Mouse (Mus musculus) limb, embryonic 15.5 days (tissue): ENCODE data around the gene Fhit. TPM values are rescaled to one million over a fixed set of nuclear protein-coding genes. Genes with fewer than 3 reads are reported as not detected.

ENCODE experiments used
- ATAC-seq: fragments of 200-750 bp; cut with Nextera tagmentation; 2 replicates; pipeline ENCODE4 v1.8.0; 2017; ENCODE audit warnings: low read depth, moderate TSS enrichment; ENCODE audit not compliant: insufficient number of reproducible peaks, low FRiP score, low TSS enrichment
- H3K27ac ChIP-seq: fragments of 300-500 bp; sonication (generic); 2 replicates; pipeline ENCODE4 v1.5.1; 2015; ENCODE audit warnings: moderate library complexity, mild to moderate bottlenecking, inconsistent platforms
- H3K27me3 ChIP-seq: fragments of 300-500 bp; sonication (generic); 2 replicates; pipeline ENCODE4 v1.6.1; 2015; ENCODE audit warnings: inconsistent platforms
- H3K36me3 ChIP-seq: fragments of 300-500 bp; sonication (generic); 2 replicates; pipeline ENCODE4 v1.6.1; 2015; ENCODE audit warnings: inconsistent platforms
- H3K4me1 ChIP-seq: fragments of 300-500 bp; sonication (generic); 2 replicates; pipeline ENCODE4 v1.6.1; 2015; ENCODE audit warnings: inconsistent platforms
- H3K4me2 ChIP-seq: fragments of 300-500 bp; sonication (generic); 2 replicates; pipeline ENCODE4 v1.6.1; 2015; ENCODE audit warnings: mild to moderate bottlenecking, inconsistent platforms
- H3K4me3 ChIP-seq: fragments of 300-500 bp; sonication (generic); 2 replicates; pipeline ENCODE4 v1.5.1; 2015; ENCODE audit warnings: mild to moderate bottlenecking, inconsistent platforms
- H3K9ac ChIP-seq: fragments of 300-500 bp; sonication (generic); 2 replicates; pipeline ENCODE4 v1.6.1; 2015; ENCODE audit warnings: inconsistent platforms
- H3K9me3 ChIP-seq: fragments of 300-500 bp; sonication (generic); 2 replicates; pipeline ENCODE4 v1.6.1; 2016; ENCODE audit warnings: inconsistent platforms
- WGBS: fragments of 180-500 bp; shearing (Covaris S2); methylation state at CpG from one replicate; pipeline ENCODE4 v1.1.7; 2015; 5-methylcytosine and 5-hydroxymethylcytosine counted together
- polyA plus RNA-seq: library from polyadenylated mRNA; unstranded; fragments of >200 nt; fragmentation: Nextera tagmentation; extraction: Ambion mirVana; gene quantifications from 2 replicates; pipeline ENCODE4 v1.2.1, GENCODE M21; 2015

Fhit gene
- polyA plus RNA-seq, 1 experiment from 2014 or later = 5.2 TPM

DNA sequence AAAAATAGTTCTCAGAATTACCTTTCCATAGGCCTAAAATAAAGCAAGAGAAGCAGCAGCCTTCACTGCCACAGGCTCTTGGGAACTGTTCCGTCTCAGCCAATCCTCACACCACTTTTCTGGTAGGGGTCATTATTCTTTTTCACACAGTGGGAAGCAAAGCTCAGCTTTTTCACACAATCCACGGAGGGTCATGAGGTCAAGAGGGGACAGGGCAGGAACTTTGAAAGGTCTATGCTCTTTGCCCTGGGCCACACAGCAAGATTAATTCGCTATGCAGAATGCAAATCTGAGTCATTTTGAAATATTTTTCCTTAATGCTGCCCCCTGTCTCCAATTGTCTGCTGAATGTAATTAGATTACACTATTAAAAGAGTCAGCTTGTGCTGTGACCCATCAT lies 1126.2 kb downstream of the Fhit start:
- 44% methylated on average over 3 of the region's 3 CpGs for whole genome bisulfite sequencing
- Histone ChIP-seq H3K9me3 (no peaks in the 10 kb centered on the region), H3K27me3 (no peaks in the 10 kb centered on the region), H3K4me1 (no peaks in the 10 kb centered on the region), H3K36me3 (no peaks in the 10 kb centered on the region), H3K4me2 (no peak overlapping the region), H3K9ac (no peak overlapping the region), H3K27ac (no peak overlapping the region), H3K4me3 (no peak overlapping the region)
- no peak for ATAC-seq

DNA sequence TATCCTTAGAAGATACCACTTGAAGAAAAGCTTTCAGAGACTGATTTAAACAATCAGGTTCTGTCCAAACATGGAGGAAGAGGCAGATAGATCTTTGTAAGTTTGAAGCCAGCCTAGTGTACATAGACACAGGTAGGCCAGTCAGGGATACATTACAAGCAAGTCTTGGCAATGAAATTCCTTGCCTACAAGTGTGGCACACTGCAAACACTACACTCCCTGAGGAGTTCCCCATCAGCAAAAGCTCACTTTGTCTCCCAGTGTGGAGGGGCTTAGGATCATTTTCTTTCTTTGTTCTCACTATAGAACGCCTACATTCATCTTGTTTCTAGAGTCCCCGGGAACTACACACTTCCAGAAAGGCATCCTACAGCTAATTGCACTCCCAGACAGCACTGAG lies 1126.6 kb downstream of the Fhit start:
- WGBS = 56% methylated on average over 2 of the region's 2 CpGs
- Histone ChIP-seq H3K36me3 (no peaks in the 10 kb centered on the region), H3K9me3 (no peaks in the 10 kb centered on the region), H3K27me3 (no peaks in the 10 kb centered on the region), H3K9ac (no peak overlapping the region), H3K4me1 (no peaks in the 10 kb centered on the region), H3K4me2 (no peak overlapping the region), H3K4me3 (no peak overlapping the region), H3K27ac (no peak overlapping the region)
- ATAC-seq = no peak

DNA sequence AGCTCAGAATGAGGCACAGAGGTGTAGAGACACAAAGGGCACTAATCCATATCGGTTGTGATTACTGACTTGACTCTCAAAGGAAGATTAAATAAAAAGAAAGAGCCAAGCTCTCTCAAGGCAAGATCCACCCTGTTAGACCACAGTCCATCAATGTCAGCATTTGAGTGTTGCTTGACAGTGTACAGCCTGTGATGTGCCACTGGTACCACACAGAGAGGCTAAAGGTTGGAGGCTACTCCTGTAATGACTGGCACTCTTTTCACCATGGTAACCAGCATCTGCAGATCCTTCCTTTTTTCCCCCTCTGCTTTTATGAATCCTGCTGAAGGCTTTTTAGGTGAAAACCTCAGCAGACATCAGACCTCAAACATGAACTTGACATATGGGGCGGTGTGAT lies 1138.5 kb downstream of the Fhit start:
- H3K36me3 ChIP-seq = no peaks in the 10 kb centered on the region
- no peaks in the 10 kb centered on the region for H3K9me3 ChIP-seq
- no peaks in the 10 kb centered on the region for H3K27me3 ChIP-seq
- no peak overlapping the region for H3K4me2 ChIP-seq
- no peak for ATAC-seq
- H3K4me3 ChIP-seq = no peak overlapping the region
- 87% methylated on average over 2 of the region's 2 CpGs for WGBS
- no peak overlapping the region for H3K27ac ChIP-seq
- H3K4me1 ChIP-seq = no peaks in the 10 kb centered on the region
- H3K9ac ChIP-seq = no peak overlapping the region

DNA sequence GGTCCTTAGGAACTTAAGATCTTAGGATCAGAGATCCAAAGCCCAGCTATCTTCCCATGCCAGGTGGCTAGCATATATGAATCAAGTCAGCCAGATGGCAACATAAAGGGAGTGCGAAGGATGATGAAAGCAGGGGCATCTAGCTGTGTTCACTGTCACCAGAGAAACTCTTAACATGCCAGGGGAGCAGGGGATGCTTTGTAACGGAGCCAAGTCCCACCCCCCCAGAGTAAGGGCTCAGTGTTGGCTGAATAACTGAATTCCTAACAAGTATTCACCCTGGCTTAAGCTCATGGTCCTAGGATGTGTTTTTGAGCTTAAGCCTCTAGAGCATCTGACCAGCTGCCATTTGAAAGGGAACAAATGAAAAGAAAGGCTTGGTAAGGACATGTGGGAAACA lies 1139.5 kb downstream of the Fhit start:
- Histone ChIP-seq H3K27me3 (no peaks in the 10 kb centered on the region), H3K4me3 (no peak overlapping the region), H3K9ac (no peak overlapping the region), H3K36me3 (no peaks in the 10 kb centered on the region), H3K9me3 (no peaks in the 10 kb centered on the region), H3K4me2 (no peak overlapping the region), H3K27ac (no peak overlapping the region), H3K4me1 (no peaks in the 10 kb centered on the region)
- ATAC-seq = no peak
- 80% methylated on average over 2 of the region's 2 CpGs for WGBS

DNA sequence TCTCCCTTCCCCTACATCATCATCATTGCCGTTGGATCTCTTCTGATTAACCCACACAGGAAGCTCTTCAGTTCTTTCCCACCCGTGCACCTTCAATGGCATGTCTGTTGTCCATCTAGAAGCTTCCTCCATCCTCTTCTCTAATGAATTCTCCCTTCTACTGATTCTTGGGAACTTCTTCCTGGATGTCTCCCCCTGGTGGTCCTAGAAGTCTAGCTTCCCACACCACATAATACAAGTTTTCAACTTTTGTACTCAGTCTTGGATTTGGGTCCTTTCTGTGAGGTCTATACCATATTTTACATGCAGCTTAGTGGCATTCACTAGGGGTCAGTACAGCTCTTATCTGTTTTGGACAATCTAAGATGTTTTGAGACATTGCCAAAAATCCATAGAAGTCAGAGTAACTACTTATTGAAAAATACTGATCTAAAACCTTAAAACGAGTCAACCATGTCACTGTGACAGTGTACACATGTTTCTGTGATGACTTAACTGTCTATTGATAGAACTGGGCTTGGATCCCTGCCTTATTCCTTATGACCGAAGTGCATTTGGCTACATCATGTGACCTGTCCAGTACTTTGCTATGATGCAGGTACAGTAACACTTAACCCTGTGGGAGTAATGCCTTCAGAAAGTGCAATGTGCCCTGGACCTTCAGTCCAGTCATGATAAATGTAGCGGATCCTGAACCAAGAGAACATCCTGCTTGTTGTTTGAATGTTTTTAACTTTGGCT lies 1141.3 kb downstream of the Fhit start:
- H3K4me1 ChIP-seq = no peaks in the 10 kb centered on the region
- no peak overlapping the region for H3K9ac ChIP-seq
- H3K4me3 ChIP-seq = no peak overlapping the region
- no peak for ATAC-seq
- no peaks in the 10 kb centered on the region for H3K36me3 ChIP-seq
- H3K4me2 ChIP-seq = no peak overlapping the region
- H3K27ac ChIP-seq = no peak overlapping the region
- WGBS = 83% methylated on average over 5 of the region's 5 CpGs
- no peaks in the 10 kb centered on the region for H3K27me3 ChIP-seq
- no peaks in the 10 kb centered on the region for H3K9me3 ChIP-seq

DNA sequence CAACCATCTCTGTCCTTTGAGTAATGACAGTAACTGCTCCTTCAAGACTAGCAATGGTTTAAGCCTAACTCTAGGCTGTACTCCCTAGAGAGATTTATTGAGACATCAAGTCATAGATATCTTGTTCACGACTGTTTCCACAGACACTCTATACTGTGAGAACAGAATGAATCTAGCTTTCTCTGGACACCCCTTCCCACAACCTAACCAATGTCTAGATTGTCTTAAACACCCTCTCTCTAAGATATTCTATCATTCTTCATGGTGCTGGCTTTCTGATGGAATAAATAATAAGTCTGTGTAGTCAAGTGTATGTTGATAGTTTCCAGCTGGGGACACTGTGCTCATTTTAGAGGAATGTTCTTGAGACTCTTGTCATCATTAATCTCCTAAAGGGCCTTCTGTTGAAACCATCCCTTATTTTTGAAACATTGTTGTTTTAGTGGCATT lies 1148.0 kb downstream of the Fhit start:
- Histone ChIP-seq H3K9me3 (no peaks in the 10 kb centered on the region), H3K4me1 (no peaks in the 10 kb centered on the region), H3K27ac (no peak overlapping the region), H3K9ac (no peak overlapping the region), H3K4me2 (no peak overlapping the region), H3K27me3 (no peaks in the 10 kb centered on the region), H3K4me3 (no peak overlapping the region), H3K36me3 (no peaks in the 10 kb centered on the region)
- WGBS = 76% methylated on average over 1 of the region's 1 CpGs
- ATAC-seq = no peak

DNA sequence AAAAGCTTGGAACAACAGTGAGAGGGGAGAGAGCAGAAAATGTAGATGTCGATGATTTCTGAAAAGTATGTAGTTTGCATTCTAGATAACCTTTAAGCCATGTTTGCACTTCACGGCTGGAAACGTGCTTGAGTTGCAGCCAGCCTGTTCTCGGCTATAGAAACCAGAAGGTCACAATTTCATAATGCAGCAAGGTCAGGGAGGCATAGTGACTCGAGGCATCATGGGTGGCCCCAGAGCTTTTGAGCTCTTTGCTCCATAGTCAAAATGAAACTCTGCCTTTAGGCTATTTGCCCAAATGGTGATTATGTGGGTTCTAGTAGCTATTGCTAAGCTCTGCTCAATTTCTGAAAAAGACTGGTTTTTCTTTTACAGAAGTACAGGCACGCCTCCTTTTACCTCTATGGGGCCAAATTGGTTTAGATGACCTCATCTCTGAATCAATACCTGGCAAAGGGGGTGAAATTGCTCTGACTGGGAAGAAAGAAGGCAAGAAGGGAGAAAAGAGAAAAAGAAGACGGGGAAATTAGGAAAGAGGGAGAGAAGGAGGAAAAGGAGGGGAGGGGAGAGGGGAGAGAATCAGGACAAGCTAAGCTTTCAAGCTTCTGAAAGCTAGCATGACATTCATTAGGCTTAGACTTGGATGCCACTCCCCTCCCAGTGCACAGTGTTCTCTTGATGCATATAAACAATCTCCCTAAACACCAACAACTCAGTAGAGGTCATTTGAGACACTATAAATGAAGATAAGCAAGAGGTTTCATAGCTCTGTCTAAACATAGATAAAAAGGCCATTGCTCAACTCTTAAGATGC lies 1148.6 kb downstream of the Fhit start:
- Histone ChIP-seq H3K4me2 (no peak overlapping the region), H3K27me3 (no peaks in the 10 kb centered on the region), H3K27ac (no peak overlapping the region), H3K4me1 (no peaks in the 10 kb centered on the region), H3K36me3 (no peaks in the 10 kb centered on the region), H3K4me3 (no peak overlapping the region), H3K9ac (no peak overlapping the region), H3K9me3 (no peaks in the 10 kb centered on the region)
- 61% methylated on average over 7 of the region's 7 CpGs for WGBS
- no peak for ATAC-seq

DNA sequence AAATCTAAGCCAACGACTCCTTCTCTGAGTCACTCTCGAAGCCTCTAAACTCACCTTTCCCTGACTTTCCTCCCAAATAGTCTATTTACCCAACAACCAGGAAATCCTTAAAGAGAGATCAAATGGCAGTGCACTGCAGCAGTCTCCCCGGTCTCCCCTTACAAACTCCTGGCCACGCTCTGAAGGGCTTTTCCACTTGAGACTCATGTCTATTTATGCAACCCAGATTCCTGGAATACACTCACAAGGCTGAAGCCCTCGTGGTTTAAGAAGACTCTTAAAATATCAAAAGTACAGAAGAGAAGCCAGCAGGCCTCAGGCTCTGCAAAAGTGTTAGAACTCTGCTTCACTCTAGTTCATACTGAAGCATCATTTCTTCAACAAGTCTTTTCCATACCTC lies 1155.6 kb downstream of the Fhit start:
- Histone ChIP-seq H3K4me1 (no peaks in the 10 kb centered on the region), H3K4me3 (no peak overlapping the region), H3K36me3 (no peaks in the 10 kb centered on the region), H3K4me2 (no peak overlapping the region), H3K9me3 (no peaks in the 10 kb centered on the region), H3K27ac (no peak overlapping the region), H3K27me3 (no peaks in the 10 kb centered on the region), H3K9ac (no peak overlapping the region)
- no peak for ATAC-seq
- 61% methylated on average over 5 of the region's 5 CpGs for WGBS

DNA sequence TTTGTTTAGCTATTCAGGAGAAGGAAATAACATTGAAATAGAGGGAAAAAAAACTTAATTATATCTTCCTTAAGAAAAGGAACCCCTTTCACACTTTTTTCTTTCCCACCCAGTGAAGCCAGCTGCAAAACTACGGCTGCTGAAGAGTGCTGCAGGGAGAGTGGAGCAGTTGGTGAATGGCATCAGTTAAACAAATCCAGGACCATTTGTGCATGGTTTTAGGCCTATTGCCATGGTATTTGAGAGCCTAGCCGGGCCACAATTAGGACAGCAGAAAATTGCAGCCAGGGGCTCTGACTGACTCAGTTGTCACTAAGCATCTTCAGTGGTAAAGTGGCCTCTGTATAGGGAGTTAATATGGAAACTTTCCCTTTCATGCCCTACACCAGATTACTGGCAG lies 1158.0 kb downstream of the Fhit start:
- Histone ChIP-seq H3K9me3 (no peaks in the 10 kb centered on the region), H3K4me3 (no peak overlapping the region), H3K9ac (no peak overlapping the region), H3K27ac (no peak overlapping the region), H3K4me1 (no peaks in the 10 kb centered on the region), H3K36me3 (no peaks in the 10 kb centered on the region), H3K27me3 (no peaks in the 10 kb centered on the region), H3K4me2 (no peak overlapping the region)
- 44% methylated on average over 2 of the region's 2 CpGs for WGBS
- ATAC-seq = no peak

DNA sequence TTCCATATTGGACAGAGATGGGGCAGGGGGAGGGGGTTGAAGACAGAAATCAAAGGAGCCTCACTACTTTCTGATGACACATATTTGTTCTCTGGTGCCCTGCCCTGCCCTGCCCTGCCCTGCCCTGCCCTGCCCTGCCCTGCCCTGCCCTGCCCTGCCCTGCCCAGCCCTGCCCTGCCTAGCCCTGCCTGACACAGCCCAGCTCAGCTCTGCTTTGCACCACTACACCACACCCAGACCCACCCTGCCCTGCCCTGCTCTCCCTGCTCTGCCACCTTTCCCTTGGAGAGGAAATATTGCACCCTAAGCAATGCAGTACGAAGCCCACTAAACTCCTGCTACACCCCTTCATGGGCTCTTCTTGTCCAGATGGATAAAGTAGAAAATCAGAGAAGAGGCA lies 1171.2 kb downstream of the Fhit start:
- Histone ChIP-seq H3K36me3 (no peaks in the 10 kb centered on the region), H3K27ac (no peak overlapping the region), H3K9me3 (no peaks in the 10 kb centered on the region), H3K4me1 (no peaks in the 10 kb centered on the region), H3K4me2 (no peak overlapping the region), H3K4me3 (no peak overlapping the region), H3K9ac (no peak overlapping the region), H3K27me3 (no peaks in the 10 kb centered on the region)
- WGBS = 76% methylated on average over 1 of the region's 1 CpGs
- ATAC-seq = no peak

DNA sequence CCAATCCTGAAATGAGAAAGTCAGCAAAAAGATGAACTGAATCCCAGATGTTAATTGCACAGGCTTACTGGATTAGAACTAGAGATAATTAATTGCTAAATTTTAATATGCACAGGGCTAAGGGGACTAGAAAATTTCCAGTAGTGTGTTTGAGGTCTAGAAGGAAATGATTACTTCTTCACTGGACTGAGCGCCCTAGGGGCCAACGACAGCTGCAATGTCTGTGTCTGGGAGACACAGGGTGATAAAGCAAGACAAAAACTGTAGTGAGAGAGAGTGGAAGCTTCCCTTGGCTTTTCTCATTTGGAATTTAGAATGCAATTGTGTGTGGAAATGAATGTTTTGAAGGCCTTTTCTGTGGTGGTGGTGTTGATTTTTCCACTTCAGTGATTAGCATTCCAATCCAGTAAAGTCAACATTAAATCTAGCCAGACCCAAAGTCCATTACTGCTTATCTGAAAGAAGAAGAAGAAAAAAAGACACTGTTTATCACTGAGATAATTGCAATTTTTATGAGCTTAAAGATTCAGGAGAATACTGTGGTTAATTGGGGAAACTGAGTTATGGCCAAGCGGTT lies 1184.8 kb downstream of the Fhit start:
- H3K4me1 ChIP-seq = no peaks in the 10 kb centered on the region
- H3K4me3 ChIP-seq = no peak overlapping the region
- no peak overlapping the region for H3K9ac ChIP-seq
- 79% methylated on average over 3 of the region's 3 CpGs for WGBS
- no peaks in the 10 kb centered on the region for H3K36me3 ChIP-seq
- no peak overlapping the region for H3K4me2 ChIP-seq
- H3K27ac ChIP-seq = no peak overlapping the region
- ATAC-seq = no peak
- H3K27me3 ChIP-seq = no peaks in the 10 kb centered on the region
- H3K9me3 ChIP-seq = no peaks in the 10 kb centered on the region

DNA sequence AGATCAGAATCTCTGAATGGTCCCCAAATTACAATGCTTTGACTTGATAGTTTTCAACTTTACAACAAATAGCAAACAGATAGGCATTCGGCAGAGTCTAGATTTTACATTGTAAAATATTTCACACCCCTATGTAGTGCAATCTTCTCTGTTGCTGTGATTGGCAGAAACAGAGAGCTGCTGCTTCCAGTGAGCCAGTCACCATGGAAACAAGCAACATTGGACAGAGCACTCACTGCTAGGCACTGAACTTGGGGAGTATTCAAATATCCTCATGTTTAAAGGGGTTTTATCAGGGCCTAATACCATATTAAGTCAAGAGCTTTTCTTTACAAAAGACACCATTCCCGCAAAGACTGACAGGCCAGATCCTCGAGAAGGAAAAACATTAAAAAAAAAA lies 1187.4 kb downstream of the Fhit start:
- ATAC-seq = no peak
- WGBS = 70% methylated on average over 3 of the region's 3 CpGs
- H3K9me3 ChIP-seq = no peaks in the 10 kb centered on the region
- H3K4me1 ChIP-seq = no peaks in the 10 kb centered on the region
- no peaks in the 10 kb centered on the region for H3K27me3 ChIP-seq
- H3K9ac ChIP-seq = no peak overlapping the region
- no peak overlapping the region for H3K27ac ChIP-seq
- no peaks in the 10 kb centered on the region for H3K36me3 ChIP-seq
- no peak overlapping the region for H3K4me3 ChIP-seq
- H3K4me2 ChIP-seq = no peak overlapping the region
